Mouse (Mus musculus): ENCODE results near the gene Mtap.

Gene Mtap

DNA sequence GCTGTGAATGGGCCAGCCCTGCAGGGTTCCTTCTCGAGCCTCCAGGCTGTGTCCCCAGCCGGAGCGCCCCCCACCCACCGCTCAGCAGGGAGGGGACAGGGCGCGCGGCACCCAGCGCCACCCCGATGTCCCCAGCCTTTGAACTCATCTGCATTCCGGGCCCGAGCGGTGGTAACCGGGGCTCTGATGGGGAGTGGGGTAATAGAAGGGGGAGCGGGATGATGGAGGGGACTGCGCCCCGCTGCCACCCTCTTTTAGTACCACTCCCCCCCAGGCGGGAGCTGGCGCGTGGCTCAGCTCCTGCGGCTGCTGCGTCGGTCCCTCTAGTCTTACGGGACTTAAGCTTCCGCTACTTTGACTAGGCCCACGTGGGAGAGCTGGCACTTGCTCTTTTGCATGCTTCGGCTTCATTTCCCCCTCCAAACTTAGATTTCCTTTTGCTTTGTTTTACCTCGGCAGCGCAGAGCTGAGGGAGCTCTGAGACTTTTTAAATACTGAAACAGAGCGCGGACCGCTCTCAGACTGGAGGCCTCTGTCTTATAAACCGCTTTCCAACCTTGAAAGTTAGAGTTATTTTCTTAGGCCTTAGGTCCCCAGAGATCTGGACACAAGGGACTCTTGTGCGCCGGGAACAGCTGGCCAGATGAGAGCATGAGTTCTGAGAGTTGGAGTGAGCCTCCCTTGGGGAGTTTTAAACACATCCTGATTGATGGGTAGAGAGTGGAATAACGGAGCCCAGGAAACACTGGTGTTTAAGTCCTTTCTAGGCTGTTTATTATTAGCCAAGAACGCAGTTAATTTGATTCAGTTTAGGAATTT is 829 bp downstream of the Mtap start:
- DNase-seq, result no peak

DNA sequence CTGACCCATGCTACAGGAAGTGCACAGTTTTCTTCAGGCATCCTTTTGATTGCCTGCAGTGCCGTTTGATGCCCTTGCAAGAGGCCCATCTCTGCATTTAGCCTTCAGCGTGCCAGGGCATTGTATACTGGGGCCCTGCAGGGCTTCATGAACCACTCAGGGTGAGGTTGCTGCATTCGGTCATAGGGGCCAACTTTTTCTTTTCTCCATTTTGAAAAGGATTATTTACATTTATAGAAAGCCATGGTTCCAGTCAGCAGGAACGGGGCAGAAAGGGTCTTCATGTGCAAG is 1.4 kb downstream of the Mtap start:
- no peak for DNase-seq

DNA sequence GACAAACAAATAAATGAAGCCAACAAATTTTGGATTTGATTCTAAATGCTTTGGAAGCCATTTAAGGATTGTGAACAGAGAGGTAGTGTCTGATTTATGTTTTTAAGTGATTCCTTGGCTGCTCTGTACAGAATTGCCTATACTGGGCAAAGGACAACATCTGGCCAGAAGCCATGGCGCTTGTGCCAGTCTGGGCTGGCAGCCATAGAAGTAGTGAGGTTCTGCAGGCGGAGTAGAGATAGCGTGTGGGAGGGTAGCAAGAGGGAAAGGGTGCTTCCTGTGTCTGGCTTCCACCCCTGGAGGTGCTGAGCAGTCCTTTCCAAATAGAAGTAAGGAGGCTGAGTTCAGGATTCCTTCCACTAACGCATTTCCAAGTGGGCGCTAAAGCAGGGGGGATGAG is 3.9 kb downstream of the Mtap start:
- DNase-seq, result peak; percentile 52 to 65

DNA sequence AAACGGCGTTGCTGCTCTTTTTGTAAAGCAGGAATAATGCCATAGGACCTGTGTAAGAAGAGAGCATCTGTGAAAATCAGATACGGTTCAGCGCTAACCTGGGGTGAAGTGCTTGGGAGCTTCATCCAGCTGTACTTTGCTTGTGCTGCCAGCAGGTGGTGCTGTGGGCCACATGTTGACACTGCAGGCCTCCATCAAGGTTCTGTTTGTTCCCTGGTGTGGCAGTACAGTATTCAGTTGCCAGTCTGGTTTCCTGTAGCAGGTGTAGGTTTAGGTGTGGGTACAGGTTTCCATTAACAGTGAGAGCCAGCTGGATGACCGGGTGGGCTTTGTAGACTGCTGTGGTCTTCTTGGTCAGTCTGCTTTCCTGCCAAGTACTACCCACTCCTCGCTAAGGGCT is 8.5 kb downstream of the Mtap start:
- DNase-seq, result peak; percentile 82 to 86

DNA sequence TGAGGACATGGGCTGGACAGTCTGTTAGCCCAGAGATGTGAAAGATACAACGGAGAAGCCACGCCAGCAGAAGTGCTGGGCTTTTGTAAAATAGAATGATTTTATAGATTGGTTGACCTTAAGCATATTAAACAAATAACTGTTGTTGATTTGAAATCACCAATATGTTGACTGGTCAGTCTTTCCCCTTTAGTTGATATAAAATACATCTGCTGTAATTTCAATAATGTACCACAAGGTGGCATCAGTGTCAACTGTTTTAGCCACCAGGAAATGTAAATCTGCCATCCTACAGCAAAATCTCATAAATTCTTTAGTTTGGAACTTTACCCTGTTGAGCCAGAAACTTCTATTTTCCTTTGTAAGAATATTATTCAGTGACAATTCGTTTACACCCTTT is 9.4 kb downstream of the Mtap start:
- DNase-seq, result peak in 1 of 2 experiments; percentile 39

DNA sequence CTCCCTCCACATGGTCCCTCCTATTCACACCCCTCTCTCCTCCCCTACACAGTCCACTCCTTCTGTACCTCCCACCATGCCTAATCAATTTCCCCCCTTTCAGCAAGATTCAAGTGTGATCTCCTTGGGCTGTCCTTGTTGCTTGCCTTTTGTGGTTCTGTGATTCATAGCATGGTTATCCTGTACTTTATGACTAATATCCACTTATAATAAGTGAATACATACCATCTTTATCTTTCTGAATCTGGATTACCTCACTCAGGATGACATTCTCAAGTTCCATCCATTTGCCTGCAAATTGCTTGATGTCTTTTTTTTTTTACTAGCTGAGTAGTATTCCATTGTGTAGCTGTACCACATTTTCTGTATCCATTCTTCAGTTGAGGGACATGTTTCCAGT is 12.3 kb downstream of the Mtap start:
- no peak for DNase-seq

DNA sequence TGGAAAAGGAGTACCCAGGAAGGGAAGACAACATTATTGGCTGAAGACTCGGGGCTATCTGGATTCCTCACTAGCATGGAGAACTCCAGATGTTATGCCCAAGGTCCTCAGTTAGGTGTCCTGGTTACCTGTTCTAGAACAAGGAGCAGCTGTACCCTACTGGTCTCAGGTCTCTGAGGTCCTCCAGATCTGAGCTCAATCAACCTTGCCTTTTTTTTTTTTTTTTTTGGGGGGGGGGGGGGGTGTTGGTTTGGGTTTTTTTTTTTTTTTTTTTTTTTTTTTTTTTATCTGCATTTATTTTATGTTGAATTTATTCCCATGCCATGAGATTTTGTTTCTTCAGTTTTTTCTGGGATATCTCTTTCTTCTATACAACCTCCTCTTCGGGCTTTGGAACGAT is 24.5 kb downstream of the Mtap start:
- DNase-seq, result no peak

DNA sequence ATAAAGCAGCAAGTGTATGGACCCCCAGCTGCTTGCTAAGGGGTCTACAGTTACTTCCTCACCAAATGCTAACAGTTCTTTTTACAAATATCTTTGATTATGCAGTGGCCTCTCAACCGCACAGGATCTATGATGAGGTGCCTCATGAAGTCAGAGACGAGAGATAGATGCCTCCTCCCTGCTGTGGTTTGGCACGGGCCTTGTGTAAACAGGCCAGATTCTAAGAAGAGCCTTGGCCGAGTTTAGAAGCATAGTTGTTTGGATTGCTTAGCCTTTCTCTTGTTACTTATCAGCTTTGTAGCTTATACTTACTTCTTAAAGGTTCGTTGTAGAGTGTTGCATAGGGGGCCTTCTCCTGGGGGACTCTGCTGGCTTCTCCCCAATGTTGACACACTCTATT is 25.6 kb downstream of the Mtap start:
- DNase-seq, result peak; percentile 54 to 55

DNA sequence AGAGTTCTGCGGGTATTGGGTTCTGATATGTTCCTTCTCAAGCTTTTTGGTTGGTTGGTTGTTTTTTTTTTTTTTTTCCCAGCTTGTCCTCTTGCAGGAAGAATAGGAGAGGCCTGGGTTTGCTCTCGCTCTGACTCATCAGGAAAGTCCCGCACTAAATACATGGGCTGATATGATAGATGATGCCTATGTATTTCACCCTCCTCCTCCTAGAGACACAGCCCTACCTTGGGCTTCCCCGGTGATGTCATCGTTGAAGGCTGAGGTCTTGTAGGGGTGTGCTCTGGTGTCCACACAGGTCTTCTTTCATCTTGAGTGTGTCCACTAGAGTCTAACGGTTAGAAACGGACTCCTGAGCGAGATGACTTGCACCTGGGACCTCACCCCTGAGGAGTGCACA is 26.7 kb downstream of the Mtap start:
- DNase-seq, result no peak

DNA sequence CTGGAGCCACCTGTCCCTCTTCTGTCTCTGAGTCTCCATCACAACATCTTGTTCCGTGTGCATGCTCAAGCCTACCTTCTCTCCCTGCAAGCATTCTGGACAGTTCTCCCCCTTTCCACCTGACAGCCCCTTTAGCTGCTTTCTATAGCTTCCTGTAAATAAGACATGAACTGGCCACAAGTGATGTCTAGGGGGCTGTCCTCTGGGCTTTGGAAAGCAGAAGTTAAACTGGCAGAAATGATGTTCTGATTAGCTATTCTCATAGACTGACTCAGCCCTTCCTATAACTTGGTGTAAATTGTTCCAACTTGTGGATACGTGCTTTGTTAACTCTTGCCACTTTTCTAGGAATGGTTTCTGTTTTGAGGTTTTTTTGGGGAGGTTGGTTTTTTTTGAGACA is 27.8 kb downstream of the Mtap start:
- DNase-seq, result no peak

DNA sequence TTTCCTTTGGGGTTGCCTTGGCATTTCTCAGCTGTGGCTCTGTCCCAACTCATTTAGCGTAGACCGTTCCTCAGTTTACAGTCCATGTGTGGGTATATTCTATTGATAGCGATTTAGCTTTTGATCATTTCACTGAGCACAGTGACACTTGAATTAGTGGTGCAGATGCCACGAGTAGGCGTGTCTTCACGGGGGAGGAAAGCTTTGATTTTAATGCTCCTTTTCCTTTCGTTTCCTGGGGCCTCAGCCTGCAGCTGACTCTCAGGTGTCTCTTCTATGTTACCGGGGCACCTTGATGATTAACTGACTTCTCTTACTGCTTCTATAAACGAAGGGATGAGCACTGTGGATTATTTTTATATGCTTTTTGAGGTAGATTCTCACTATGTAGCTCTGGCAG is 32.0 kb downstream of the Mtap start:
- DNase-seq, result no peak

DNA sequence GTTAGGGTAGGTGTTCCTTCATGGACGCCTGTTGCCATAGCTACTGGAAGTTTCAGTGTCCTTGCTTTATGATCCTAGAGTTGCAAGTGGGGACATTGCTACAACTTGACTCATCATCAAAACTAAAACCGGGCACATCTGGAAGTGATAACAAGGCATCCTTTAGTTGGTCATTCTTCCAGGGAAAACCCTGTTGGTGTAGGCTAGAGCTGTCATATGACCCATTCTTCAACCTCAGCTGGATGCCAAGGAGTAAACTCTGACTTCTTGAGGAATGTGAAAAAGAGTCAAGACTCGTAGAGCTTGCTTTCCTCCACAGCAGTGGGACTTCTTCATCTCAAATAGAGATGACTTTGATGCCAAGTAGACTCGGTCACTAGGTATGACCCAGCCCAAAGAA is 32.8 kb downstream of the Mtap start:
- DNase-seq, result no peak

DNA sequence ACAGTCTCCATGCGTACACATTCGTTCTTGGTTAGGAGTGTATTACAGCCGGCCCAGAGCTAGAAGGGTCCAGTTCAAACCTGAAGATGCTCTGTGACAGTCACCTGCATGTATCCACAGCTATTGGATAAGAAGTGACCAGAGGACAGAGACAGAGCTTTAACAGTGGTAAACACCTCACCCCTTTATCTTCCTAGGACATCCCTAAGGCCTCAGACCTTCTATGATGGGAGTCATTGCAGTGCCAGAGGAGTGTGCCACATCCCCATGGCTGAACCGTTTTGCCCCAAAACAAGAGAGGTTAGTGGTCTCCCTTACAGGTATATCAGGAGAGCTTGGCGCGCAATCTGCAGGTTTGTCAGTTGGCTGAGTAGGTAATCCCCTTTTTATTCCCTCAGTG is 34.0 kb downstream of the Mtap start:
- no peak for DNase-seq

DNA sequence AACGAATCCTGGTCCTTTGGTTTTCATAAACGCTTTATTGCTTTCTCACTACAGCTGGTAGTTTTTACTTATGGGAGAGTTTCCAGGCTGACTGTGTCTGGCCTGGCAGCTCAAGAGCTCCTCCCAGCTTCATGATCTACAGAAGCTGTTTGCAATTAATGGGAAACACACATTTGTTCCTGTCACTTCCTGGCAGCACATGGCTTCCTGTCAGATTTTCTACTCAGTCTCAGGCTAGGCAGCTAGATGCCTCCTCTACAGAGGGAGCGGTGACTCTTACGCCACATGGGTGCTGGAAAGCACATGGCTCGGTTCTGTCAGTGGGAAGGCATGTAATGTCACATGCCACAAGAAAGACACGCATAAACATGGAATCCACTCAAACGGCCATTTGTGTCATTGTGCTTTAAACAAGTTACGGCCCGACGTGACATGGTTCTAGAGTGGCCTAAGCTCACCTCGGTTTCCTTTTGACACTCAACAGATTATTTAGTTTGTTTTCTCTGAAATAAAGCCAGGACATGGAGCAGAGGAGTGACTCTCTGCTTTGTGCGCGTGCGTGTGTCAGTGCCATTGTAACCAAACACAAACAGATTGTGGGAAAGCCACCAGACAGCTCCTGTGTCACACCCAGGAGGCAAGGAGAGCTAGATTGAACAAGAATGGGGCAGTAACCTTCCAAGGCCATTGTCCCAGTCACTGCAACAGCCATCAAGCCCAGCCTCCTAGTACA is 36.1 kb downstream of the Mtap start:
- DNase-seq, result no peak

DNA sequence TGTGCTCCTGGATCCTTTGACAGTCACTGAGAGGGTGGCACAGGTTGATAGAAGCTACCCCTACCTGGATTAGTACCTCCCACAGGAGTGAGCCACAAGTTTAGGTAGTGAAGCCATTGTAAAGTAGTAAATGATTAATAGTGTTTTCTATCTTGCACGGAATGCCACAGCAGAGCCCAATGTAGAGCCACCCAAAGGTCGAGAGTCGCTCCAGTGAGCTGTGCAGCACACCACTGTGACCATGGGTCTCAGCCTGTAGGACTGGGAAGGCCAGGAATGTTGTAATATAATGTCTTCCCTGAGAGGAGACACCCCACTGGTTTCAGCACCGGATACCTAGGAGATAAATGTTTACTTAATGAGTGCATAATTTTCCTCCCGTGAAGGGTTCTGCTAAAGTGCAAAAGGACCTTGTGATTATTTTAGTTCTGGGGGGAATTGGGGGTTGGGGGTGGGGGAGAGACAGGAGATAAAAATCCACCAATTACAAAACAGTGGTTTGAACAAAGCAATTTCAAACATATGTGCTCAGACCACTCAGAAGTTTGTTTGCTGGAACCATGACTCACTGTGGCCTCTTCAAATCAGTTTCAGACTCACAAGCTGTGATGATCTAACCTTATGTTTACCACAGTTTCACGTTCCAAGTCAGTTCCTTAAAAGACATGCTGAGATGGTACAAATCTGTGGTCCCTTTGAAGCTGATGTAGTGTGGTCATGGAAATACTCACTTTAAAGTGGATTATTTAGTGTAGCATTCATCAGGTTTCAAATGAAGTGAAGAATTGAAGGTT is 40.8 kb downstream of the Mtap start:
- no peak for DNase-seq

DNA sequence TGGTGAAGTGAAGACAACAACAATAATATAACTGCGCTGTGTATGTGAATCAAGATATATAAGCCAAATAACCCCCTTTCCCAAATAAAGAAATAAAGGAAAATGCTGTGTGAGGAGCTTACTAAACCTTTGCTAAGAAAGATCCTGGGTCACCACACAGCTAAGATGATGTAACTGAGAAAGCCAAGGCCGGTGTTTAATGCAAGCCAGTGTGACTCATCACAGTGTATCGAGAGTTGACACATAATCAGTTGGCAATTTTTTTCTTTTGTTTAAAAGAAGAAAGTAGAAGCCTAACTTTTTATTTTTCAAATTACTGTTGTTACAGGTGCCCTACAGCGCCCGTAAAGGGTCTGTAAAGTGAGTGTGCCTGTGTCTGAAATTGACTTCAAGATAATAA is 43.2 kb downstream of the Mtap start:
- no peak for DNase-seq

DNA sequence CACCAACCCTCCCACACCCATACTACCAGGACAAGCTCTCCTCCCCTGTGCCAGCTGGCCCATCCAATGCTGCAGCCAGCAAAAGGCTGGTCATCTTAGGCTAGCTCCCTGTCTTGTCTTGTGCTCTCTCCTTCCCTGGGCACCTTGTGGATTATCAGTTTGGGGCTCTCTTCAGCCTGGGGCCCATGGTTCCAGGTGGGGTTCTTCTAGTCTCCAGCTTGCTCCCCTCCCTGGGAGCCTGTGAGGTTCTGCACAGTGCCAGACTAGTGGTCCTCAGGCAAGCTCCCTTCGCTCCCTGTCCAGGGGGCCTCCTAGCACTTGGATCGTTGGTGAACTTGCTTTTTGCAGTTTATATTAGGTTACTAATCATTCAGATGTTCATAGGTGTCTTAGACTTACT is 44.7 kb downstream of the Mtap start:
- no peak for DNase-seq

DNA sequence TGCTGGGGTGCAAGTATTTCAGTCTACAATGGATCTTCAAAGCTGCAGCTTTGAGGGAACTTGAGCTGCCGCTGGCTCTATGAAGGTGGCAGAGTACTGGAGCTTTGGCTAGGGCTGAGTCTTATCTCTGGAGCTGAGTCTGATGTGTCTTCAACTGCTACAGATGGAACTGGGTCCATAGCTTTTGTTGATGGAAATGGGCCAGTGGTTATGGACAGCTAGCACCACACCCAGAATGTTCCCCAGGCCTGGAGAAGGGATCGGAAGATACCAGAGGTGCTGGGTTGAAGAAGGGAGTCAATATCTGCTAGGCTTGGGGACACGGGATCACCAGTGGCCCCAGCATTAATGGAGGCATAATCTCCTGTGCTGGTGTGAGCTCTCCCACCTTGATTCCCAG is 45.6 kb downstream of the Mtap start:
- no peak for DNase-seq

DNA sequence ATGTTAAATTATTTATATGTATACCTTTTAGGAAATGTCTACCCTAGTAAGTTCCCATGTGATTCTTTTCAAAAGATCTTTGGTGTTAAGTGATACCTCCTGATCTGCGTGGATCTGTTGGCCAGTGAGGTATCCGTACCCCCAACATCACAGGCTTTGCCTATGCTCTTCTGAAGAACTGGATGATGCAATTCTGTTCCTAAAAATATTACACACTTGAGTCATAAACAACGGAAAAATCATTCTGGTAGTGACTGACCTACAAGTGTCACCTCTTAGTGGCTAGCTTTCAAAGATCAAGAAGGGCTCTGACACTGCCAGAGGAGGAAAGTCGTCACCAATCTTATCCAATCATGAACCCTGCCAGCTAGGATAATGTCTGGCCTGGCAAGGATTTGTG is 58.6 kb downstream of the Mtap start:
- no peak for DNase-seq

DNA sequence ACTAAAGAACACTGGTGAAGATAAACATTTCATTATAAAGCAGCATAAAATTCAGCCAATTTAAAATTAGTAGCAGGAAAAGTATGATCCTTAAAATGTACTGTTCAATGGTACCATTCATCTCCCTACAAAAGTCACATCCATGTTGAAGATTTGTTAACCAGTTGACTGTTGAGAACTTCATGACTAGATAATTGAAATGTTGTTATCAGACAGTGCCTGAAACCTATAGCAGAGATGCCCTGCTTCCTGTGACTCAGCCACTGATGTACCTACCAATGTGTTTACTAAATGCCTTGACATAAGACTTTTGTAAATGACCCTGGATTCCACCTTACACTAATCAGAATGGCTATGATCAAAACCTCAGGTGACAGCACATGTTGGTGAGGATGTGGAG is 60.2 kb downstream of the Mtap start:
- no peak for DNase-seq

DNA sequence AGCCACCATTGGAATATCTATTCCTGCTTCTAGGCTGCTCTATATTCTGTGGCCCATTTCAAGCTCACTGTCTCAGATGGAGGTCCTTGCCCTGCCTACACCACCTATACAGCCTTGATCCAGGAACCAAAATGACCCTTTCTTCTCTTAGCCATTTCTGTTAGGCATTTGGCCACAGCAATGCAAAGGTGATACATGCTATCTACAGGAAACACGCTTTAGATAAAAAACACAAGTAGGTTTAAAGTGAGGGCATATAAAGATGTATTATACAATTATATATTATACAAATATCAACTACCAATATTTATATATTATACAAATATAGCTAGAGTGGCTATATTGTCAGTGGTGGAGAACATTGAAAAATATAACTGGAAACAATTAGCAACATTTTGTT is 63.9 kb downstream of the Mtap start:
- no peak for DNase-seq

DNA sequence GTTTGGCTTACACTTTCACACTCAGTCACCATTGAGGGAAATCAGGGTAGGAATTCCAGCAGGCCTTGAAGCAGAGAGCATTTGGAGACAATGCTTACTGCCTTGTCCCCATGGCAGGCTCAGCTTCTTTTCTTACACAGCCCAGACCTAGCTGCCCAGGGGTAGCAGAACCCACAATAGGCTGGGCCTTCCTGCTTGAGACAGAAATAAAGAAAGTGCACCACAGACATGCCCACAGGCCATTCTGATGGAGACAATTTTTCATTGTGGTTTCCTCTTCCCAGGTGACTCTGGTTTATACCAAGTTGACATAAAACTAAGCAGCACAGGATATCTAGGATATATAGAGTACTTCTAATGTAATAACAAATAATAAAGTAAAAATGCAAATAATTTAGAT is 72.4 kb downstream of the Mtap start:
- no peak for DNase-seq

DNA sequence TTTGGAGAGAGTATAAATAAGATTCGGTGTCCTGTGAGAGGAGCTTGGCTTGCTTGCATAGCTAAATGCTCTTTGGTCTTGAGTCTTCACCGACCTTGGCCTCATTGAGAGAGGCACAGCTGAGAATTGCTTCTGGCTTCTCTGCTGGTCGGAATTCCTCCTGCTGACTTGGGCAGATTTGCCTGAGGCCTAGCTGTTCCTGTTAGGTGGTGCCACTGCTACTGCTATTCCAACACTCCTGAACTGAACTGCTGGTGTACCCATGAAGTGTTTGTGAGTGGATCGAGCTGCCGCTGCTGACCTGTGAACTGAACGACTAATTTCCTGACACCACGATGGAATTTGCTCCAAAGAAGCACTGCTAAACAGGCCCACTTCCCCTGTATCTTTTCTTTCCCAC is 73.4 kb downstream of the Mtap start:
- DNase-seq, result no peak

DNA sequence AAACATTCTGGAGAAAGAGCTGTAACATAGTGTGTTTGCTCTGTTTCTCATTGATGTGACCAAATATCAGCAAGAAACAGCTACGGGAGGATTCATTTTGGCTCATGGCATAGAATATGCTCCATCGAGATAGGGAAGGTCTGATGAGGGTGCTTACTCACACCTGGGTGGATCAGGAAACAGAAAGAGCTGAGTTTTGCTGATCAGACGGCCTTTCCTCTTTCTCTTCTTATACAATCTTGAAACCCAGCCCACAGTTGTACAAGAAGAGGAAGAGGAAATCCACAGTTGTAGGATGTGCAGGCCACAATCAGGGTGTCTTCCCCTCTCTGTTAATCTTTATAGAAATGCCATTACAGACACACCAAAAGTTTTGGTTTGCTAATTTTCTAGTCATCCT is 75.3 kb downstream of the Mtap start:
- DNase-seq, result no peak
